Mouse (Mus musculus) myocyte (in vitro differentiated cells): ENCODE results near the gene Aqp8. TPM values are rescaled to one million over a fixed set of nuclear protein-coding genes. Genes with fewer than 3 reads are reported as not detected.

ENCODE experiments used
- H3K27me3 ChIP-seq: one replicate; pipeline ENCODE4 v1.6.1; 2011; ENCODE audit not compliant: control insufficient read depth, insufficient read depth, insufficient read length
- H3K36me3 ChIP-seq: one replicate; pipeline ENCODE4 v1.6.1; 2011; ENCODE audit not compliant: control insufficient read depth, insufficient read depth
- H3K4me2 ChIP-seq: one replicate; pipeline ENCODE4 v1.6.1; 2011; ENCODE audit warnings: low read depth, control low read depth
- H3K4me3 ChIP-seq: one replicate; pipeline ENCODE4 v1.5.1; 2011; ENCODE audit warnings: mild to moderate bottlenecking, control low read depth, moderate library complexity
- H3K79me2 ChIP-seq: one replicate; pipeline ENCODE4 v1.6.1; 2011; ENCODE audit not compliant: control insufficient read depth, insufficient read depth
- H3ac ChIP-seq: one replicate; pipeline ENCODE4 v1.6.1; 2011; ENCODE audit not compliant: control insufficient read depth, insufficient read length
- CEBPB ChIP-seq: IDR thresholded peaks from 2 replicates; pipeline ENCODE4 v1.6.1; 2011; ENCODE audit warnings: mild to moderate bottlenecking, moderate library complexity; ENCODE audit not compliant: poor library complexity, insufficient read depth, severe bottlenecking
- E2F4 ChIP-seq: IDR thresholded peaks from one replicate; pipeline ENCODE4 v1.6.1; 2011; ENCODE audit warnings: mild to moderate bottlenecking, control low read depth, moderate library complexity; ENCODE audit not compliant: insufficient read depth
- MAX ChIP-seq: IDR thresholded peaks from one replicate; pipeline ENCODE4 v1.6.1; 2011; ENCODE audit warnings: low read depth, mild to moderate bottlenecking, control low read depth
- MYOD1 ChIP-seq, 3 experiments: IDR thresholded peaks; one replicate each; pipeline ENCODE4 v1.6.1; 2011; ENCODE audit warnings: control low read depth in 2 of 3, low read depth in 2 of 3, mild to moderate bottlenecking in 2 of 3, moderate library complexity in 1 of 3; ENCODE audit not compliant: insufficient read length in 2 of 3, control insufficient read depth in 1 of 3
- MYOG ChIP-seq, 3 experiments: IDR thresholded peaks; one replicate each; pipeline ENCODE4 v1.6.1; 2011; ENCODE audit warnings: control low read depth in 2 of 3, low read depth in 2 of 3, mild to moderate bottlenecking in 2 of 3; ENCODE audit not compliant: insufficient read length in 2 of 3, control insufficient read depth in 1 of 3, insufficient read depth in 1 of 3
- POLR2A ChIP-seq: IDR thresholded peaks from one replicate; pipeline ENCODE4 v1.6.1; 2011; ENCODE audit warnings: low read depth, mild to moderate bottlenecking, control low read depth, moderate library complexity; ENCODE audit not compliant: insufficient read length
- POLR2AphosphoS2 ChIP-seq: IDR thresholded peaks from one replicate; pipeline ENCODE4 v1.6.1; 2011; ENCODE audit warnings: low read depth, control low read depth; ENCODE audit not compliant: insufficient read length
- REST ChIP-seq: IDR thresholded peaks from one replicate; pipeline ENCODE4 v1.6.1; 2011; ENCODE audit warnings: mild to moderate bottlenecking, control low read depth, moderate library complexity; ENCODE audit not compliant: insufficient read depth, insufficient read length
- SRF ChIP-seq: IDR thresholded peaks from one replicate; pipeline ENCODE4 v1.6.1; 2011; ENCODE audit warnings: low read depth; ENCODE audit not compliant: control insufficient read depth, insufficient read length
- TCF12 ChIP-seq: IDR thresholded peaks from one replicate; pipeline ENCODE4 v1.6.1; 2011; ENCODE audit warnings: mild to moderate bottlenecking, control low read depth; ENCODE audit not compliant: poor library complexity, insufficient read depth, severe bottlenecking
- TCF3 ChIP-seq: IDR thresholded peaks from one replicate; pipeline ENCODE4 v1.6.1; 2011; ENCODE audit warnings: low read depth, control low read depth; ENCODE audit not compliant: insufficient read length
- USF1 ChIP-seq: IDR thresholded peaks from one replicate; pipeline ENCODE4 v1.6.1; 2011; ENCODE audit warnings: low read depth, mild to moderate bottlenecking, control low read depth, moderate library complexity
- polyA plus RNA-seq: library from polyadenylated mRNA; unstranded; fragments of >200 nt; fragmentation: generic; extraction: Trizol; gene quantifications from one replicate; pipeline ENCODE4 v1.2.1, GENCODE M21; 2012; ENCODE audit warnings: missing spikeins

Aqp8 gene
- polyA plus RNA-seq, 1 experiment: not detected

DNA sequence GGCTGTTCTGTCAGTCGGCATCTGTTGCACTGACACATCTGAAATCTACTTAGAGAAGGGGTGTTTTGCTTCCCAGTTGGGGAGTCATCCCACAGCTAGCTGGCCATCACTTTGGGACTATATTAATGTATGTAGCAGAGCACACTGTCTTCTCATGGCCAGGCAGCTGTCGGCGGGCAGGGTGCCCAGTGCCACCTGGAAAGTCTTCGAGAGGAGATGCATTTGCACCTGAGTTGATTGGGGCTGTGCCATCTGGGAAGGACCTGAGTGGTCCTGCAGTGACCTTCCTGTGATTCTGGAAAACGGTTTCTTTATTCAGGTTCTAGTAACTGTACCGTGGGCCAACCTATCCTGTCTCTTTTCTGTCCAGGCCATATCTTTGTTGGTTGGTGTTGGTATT is 37.8 kb upstream of the Aqp8 start:
- Histone ChIP-seq H3K27me3 (no peaks in the 10 kb centered on the region), H3ac (no peak overlapping the region), H3K4me3 (no peak overlapping the region), H3K4me2 (no peak overlapping the region), H3K36me3 (no peaks in the 10 kb centered on the region), H3K79me2 (no peaks in the 10 kb centered on the region)
- TF ChIP-seq REST (no peak), TCF3 (no peak), TCF12 (no peak), POLR2A (no peak), USF1 (no peak), MYOG (IDR thresholded peaks at IDR 0.05; ENCODE audit: control insufficient read depth in 1 of 3, insufficient read depth in 1 of 3, insufficient read length in 2 of 3, low read depth in 2 of 3) (no peak), CEBPB (no peak), MYOD1 (IDR thresholded peaks at IDR 0.05; ENCODE audit: control insufficient read depth in 1 of 3, insufficient read length in 2 of 3, low read depth in 2 of 3) (no peak), SRF (no peak), MAX (no peak), E2F4 (no peak), POLR2AphosphoS2 (no peak)

GRCm38 (mm10) chr7:123425134-123425757 is 36.8 kb upstream of the Aqp8 start:
- TF ChIP-seq TCF12 (no peak), POLR2A (no peak), MYOG (IDR thresholded peaks at IDR 0.05; ENCODE audit: control insufficient read depth in 1 of 3, insufficient read depth in 1 of 3, insufficient read length in 2 of 3, low read depth in 2 of 3) (no peak), SRF (no peak), MYOD1 (IDR thresholded peaks at IDR 0.05; ENCODE audit: control insufficient read depth in 1 of 3, insufficient read length in 2 of 3, low read depth in 2 of 3) (no peak), POLR2AphosphoS2 (no peak), TCF3 (no peak), REST (no peak), USF1 (no peak)
- Histone ChIP-seq H3K27me3 (no peaks in the 10 kb centered on the region), H3ac (no peak overlapping the region), H3K4me3 (no peak overlapping the region), H3K36me3 (no peaks in the 10 kb centered on the region), H3K4me2 (no peak overlapping the region), H3K79me2 (no peaks in the 10 kb centered on the region)

- TF ChIP-seq SRF: no peak
- TF ChIP-seq MAX: no peak
- TF ChIP-seq USF1: no peak
- TF ChIP-seq POLR2A: no peak
- TF ChIP-seq MYOD1 (IDR thresholded peaks at IDR 0.05; ENCODE audit: control insufficient read depth in 1 of 3, insufficient read length in 2 of 3, low read depth in 2 of 3): no peak
- TF ChIP-seq TCF12: no peak
- no peak for TF ChIP-seq POLR2AphosphoS2
- no peak for TF ChIP-seq MYOG (IDR thresholded peaks at IDR 0.05; ENCODE audit: control insufficient read depth in 1 of 3, insufficient read depth in 1 of 3, insufficient read length in 2 of 3, low read depth in 2 of 3)
- TF ChIP-seq E2F4: no peak
- TF ChIP-seq REST: no peak
- no peak for TF ChIP-seq CEBPB
- no peak for TF ChIP-seq TCF3
- Histone ChIP-seq H3K79me2 (no peaks in the 10 kb centered on the region), H3K4me2 (no peak overlapping the region), H3ac (no peak overlapping the region), H3K4me3 (no peak overlapping the region), H3K27me3 (no peaks in the 10 kb centered on the region), H3K36me3 (no peaks in the 10 kb centered on the region)
Observed at GRCm38 (mm10) chr7:123429624-123430410, 32.3 kb upstream of the Aqp8 start.

DNA sequence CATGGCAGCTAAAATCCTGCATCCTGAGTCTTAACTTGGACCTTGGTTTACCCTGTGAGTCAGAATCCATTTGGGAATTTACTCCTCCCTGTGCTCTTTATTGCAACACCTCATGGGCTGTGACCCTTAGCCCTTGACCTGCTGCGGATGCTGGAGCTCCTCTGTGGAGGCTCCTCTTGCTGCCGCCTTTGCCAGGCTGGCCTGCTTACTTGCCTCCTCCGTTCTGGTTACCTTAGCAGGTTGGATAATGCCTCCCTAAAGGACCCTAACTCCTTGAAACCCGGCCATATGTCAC is 31.7 kb upstream of the Aqp8 start:
- no peaks in the 10 kb centered on the region for H3K36me3 ChIP-seq
- H3K79me2 ChIP-seq: no peaks in the 10 kb centered on the region
- TF ChIP-seq MYOD1 (IDR thresholded peaks at IDR 0.05; ENCODE audit: control insufficient read depth in 1 of 3, insufficient read length in 2 of 3, low read depth in 2 of 3): no peak
- TF ChIP-seq CEBPB: 0 out of 2 replicates have a peak, but pooled peaks have one; percentile 16
- TF ChIP-seq POLR2AphosphoS2: no peak
- no peaks in the 10 kb centered on the region for H3K27me3 ChIP-seq
- H3K4me3 ChIP-seq: no peak overlapping the region
- no peak overlapping the region for H3ac ChIP-seq
- no peak overlapping the region for H3K4me2 ChIP-seq

GRCm38 (mm10) chr7:123431206-123431605 is 30.9 kb upstream of the Aqp8 start:
- Histone ChIP-seq H3K36me3 (no peaks in the 10 kb centered on the region), H3ac (no peak overlapping the region), H3K27me3 (no peaks in the 10 kb centered on the region), H3K79me2 (no peaks in the 10 kb centered on the region), H3K4me2 (no peak overlapping the region), H3K4me3 (no peak overlapping the region)
- TF ChIP-seq TCF12 (no peak), E2F4 (no peak)
